Mouse (Mus musculus) midbrain, embryonic 12.5 days (tissue): Measurements from ENCODE around the gene Yap1. TPM values are rescaled to one million over a fixed set of nuclear protein-coding genes. Genes with fewer than 3 reads are reported as not detected.

Experiments used
- ATAC-seq: fragments of 200-750 bp; cut with Nextera tagmentation; 2 replicates; pipeline ENCODE4 v1.8.0; 2017; ENCODE audit warnings: low read depth, moderate TSS enrichment, moderate library complexity; ENCODE audit not compliant: low FRiP score
- H3K27ac ChIP-seq: fragments of 300-500 bp; sonication (generic); replicated peaks from 2 replicates; pipeline ENCODE4 v1.5.1; 2016; ENCODE audit warnings: mild to moderate bottlenecking
- H3K27me3 ChIP-seq: fragments of 300-500 bp; sonication (generic); 2 replicates; pipeline ENCODE4 v1.6.1; 2016; ENCODE audit warnings: mild to moderate bottlenecking
- H3K36me3 ChIP-seq: fragments of 300-500 bp; sonication (generic); 2 replicates; pipeline ENCODE4 v1.6.1; 2016
- H3K4me1 ChIP-seq: fragments of 300-500 bp; sonication (generic); 2 replicates; pipeline ENCODE4 v1.6.1; 2016
- H3K4me2 ChIP-seq: fragments of 300-500 bp; sonication (generic); replicated peaks from 2 replicates; pipeline ENCODE4 v1.6.1; 2016; ENCODE audit warnings: mild to moderate bottlenecking, moderate library complexity
- H3K4me3 ChIP-seq: fragments of 300-500 bp; sonication (generic); 2 replicates; pipeline ENCODE4 v1.5.1; 2016; ENCODE audit warnings: mild to moderate bottlenecking
- H3K9ac ChIP-seq: fragments of 300-500 bp; sonication (generic); replicated peaks from 2 replicates; pipeline ENCODE4 v1.6.1; 2016; ENCODE audit warnings: mild to moderate bottlenecking, moderate library complexity
- H3K9me3 ChIP-seq: fragments of 300-500 bp; sonication (generic); 2 replicates; pipeline ENCODE4 v1.6.1; 2016; ENCODE audit warnings: mild to moderate bottlenecking
- WGBS: fragments of 180-500 bp; shearing (Covaris S2); methylation state at CpG from one replicate; pipeline ENCODE4 v1.1.7; 2016; 5-methylcytosine and 5-hydroxymethylcytosine counted together
- polyA plus RNA-seq: library from polyadenylated mRNA; unstranded; fragments of >200 nt; fragmentation: Nextera tagmentation; extraction: Ambion mirVana; gene quantifications from 2 replicates; pipeline ENCODE4 v1.2.1, GENCODE M21; 2016

Gene Yap1
- polyA plus RNA-seq, 1 experiment from 2014 or later: 32.0 TPM

DNA sequence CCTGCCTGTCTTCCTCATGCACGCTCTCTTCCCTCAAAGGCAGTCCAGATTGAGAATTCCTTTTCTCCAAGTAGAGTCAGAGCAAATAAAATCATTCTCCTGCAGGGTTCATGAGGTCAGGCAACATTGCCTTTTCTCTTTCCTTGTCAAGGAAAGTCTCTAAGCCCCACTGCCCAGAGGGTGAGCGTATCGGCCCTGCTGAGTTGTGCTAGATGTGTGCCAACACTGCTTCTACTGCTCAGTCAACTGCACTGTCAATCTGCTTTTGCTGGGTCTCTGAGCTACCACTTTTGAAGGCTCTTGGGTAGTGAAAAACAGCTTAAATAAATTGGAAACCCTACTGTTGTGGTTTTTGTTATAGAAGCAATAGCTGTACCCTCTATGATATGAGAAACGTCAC, 56.5 kb downstream of the Yap1 start:
- Histone ChIP-seq H3K27me3 (no peaks in the 10 kb centered on the region), H3K27ac (no peak overlapping the region), H3K4me3 (no peak overlapping the region), H3K36me3 (peaks cover 26% of the 10 kb centered on the region), H3K4me1 (no peaks in the 10 kb centered on the region), H3K9ac (no peak overlapping the region), H3K4me2 (no peak overlapping the region), H3K9me3 (no peaks in the 10 kb centered on the region)
- WGBS: 91% methylated on average over 4 of the region's 4 CpGs
- no peak for ATAC-seq

DNA sequence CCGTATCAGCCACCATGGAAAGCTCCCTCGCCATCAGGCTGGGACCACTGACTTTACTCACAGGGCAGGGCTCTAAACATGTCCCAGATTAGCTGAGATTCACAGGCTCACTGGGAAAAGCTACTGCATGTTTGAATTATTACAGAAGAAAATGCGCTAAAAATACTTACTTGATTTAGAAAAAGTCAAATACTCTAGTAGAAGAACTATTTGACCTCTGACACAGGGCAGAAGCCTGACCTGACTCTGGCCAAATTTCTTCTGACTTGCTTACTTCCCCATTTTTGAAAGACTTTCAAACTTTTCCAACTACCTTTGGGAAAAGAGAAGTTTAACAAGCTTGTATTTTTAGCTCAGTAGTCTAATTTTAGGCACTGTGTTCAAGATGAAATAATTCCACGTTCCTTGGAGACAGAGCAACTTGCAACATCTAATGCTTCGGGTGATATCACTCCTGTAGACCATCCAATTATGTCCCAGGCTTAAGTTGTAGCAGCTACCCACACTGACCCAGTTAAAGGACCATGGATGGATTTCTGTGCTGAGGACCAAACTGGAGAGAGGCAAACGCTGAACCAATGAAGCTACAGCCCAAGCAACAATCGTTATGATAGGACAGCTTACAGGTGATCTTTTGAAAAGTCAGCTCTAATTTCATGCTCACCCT, 60.5 kb downstream of the Yap1 start:
- ATAC-seq: no peak
- Histone ChIP-seq H3K4me3 (no peak overlapping the region), H3K27ac (no peak overlapping the region), H3K9me3 (no peaks in the 10 kb centered on the region), H3K36me3 (peaks cover 26% of the 10 kb centered on the region), H3K9ac (no peak overlapping the region), H3K4me1 (no peaks in the 10 kb centered on the region), H3K27me3 (no peaks in the 10 kb centered on the region), H3K4me2 (no peak overlapping the region)
- WGBS: 92% methylated on average over 7 of the region's 7 CpGs

DNA sequence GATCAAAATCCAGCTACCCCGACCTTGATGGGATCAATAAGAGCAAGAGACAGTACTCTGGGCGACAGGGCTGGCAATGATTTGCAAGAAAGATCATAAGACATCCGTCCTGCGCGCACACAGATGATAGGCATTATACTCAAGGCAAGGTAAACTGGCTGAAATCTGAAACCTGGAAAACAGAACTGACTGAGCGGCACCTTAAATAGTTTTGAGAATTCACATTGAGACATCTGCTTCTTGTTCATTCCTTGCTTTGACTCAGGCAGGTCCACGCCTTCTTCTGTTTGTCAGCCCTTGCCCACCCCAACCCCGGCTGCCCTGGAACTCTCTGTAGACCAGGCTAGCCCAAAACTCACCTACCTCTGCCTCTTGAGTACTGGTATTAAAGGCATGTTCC, 61.7 kb downstream of the Yap1 start:
- Histone ChIP-seq H3K4me3 (no peak overlapping the region), H3K36me3 (peaks cover 30% of the 10 kb centered on the region), H3K9ac (no peak overlapping the region), H3K27ac (no peak overlapping the region), H3K4me1 (no peaks in the 10 kb centered on the region), H3K27me3 (no peaks in the 10 kb centered on the region), H3K4me2 (no peak overlapping the region), H3K9me3 (no peaks in the 10 kb centered on the region)
- 85% methylated on average over 8 of the region's 8 CpGs for WGBS
- ATAC-seq: no peak

DNA sequence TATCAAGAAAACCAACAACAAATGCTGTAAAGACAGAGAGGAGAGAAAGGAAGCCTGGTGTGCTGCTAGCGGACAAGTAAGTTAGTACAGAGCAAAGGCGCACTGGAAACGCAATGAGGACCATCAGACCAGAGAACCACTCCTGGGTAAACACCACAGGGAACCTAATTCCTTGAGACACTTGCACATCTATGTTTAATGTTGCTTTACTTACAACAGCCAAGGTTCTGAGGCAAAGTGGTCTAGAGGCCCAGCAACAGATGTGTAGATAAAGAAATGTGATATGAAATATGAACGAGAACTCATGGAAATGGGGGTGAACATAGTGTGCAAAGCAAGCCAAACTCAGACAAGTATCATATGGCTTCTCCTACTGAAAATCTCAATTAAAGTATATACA, 64.3 kb downstream of the Yap1 start:
- Histone ChIP-seq H3K27me3 (no peaks in the 10 kb centered on the region), H3K36me3 (peaks cover 44% of the 10 kb centered on the region), H3K9me3 (no peaks in the 10 kb centered on the region), H3K27ac (no peak overlapping the region), H3K9ac (no peak overlapping the region), H3K4me3 (no peak overlapping the region), H3K4me1 (no peaks in the 10 kb centered on the region), H3K4me2 (no peak overlapping the region)
- WGBS: 92% methylated on average over 4 of the region's 4 CpGs
- no peak for ATAC-seq

DNA sequence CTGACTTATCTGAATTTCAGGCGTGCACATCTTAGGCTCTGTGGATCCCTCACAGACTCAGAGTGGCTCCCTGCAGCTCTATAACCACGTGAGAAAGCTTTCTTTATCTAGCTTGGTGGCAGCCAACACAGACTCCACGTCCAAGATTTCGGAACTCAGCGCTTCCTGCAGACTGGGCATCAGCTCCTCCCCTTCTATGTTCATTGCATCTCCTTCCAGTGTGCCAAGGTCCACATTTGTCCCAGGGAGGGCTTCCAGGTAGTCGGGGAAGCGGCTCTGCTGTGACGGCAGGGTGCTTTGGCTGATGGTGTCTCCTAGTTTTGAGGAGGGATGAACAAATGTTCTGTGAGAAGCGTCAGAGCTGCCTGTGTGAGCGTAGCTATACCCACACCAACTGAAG, 70.0 kb downstream of the Yap1 start:
- H3K27ac ChIP-seq: no peak overlapping the region
- peaks cover 86% of the 10 kb centered on the region for H3K36me3 ChIP-seq
- H3K9ac ChIP-seq: no peak overlapping the region
- H3K9me3 ChIP-seq: peaks cover 14% of the 10 kb centered on the region
- no peak overlapping the region for H3K4me2 ChIP-seq
- H3K27me3 ChIP-seq: no peaks in the 10 kb centered on the region
- no peak for ATAC-seq
- H3K4me1 ChIP-seq: no peaks in the 10 kb centered on the region
- H3K4me3 ChIP-seq: no peak overlapping the region
- 95% methylated on average over 10 of the region's 10 CpGs for WGBS

DNA sequence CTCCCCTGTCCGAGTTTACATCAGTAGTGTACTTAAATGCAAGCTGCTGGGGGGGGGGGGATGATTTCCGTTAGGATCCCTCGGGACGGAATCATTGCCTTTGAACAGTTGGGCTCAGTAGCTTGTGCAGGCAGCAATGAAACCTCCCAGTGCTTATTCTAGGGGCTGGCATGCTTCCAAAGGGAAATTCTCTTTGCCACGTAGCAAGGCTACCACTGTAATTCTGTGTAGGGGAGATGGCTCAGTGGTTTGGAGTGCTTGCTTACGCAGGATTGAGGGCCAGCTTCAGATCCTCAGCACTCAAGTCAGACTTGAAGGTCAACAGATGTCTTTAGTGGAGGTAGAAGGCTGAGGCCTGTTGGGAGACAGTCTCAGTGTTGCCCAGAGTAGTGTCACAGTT, 74.8 kb downstream of the Yap1 start:
- H3K4me2 ChIP-seq: no peak overlapping the region
- H3K36me3 ChIP-seq: peaks cover 50% of the 10 kb centered on the region
- no peaks in the 10 kb centered on the region for H3K4me1 ChIP-seq
- H3K27me3 ChIP-seq: no peaks in the 10 kb centered on the region
- ATAC-seq: no peak
- H3K27ac ChIP-seq: no peak overlapping the region
- no peak overlapping the region for H3K9ac ChIP-seq
- H3K4me3 ChIP-seq: no peak overlapping the region
- peaks cover 14% of the 10 kb centered on the region for H3K9me3 ChIP-seq
- WGBS: 91% methylated on average over 6 of the region's 6 CpGs

DNA sequence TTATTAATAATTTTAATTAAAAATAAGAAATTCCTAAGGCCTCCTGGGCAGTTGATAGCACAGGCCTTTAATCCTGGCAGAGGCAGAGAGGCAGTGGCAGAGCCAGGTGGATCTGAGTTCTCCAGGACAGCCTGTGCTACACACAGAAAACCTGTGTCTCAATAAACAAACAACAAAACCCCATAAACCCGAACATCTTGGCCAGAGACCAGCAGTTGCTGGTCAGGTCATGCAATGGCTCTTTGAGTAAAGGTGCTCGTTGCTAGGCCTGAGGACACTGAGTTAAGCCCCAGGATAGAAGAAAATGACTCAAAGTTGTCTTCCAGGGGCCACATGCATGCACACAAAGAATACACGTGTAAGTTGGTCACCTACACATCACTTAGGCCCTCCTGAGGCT, 75.5 kb downstream of the Yap1 start:
- H3K36me3 ChIP-seq: peaks cover 43% of the 10 kb centered on the region

DNA sequence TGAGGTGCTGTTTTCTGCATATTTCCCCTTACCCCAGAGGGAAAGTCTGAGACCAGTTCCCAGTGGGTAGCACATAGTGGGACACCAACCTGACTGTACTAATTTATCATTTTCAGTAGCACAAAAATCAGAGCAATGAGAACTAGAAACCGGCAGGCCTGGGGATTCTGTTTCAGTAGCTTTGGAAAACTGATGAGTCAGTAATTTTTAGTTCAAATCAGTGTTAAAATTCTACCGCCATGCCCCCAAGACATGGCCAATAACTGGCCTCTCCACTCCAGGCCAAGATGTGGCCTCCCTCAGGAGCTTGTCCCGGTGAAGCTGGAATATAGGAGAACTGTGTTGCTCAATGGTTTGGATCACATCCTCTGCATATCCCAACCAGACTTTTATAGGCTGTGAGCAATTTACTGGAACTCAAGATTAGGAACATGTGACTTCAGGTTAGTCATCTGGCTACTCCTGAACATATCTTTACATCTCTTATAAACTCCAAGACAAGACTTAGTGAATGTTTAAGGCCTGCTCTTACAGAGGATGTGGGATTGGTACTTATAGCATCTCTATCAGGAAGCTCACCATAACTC, 76.1 kb downstream of the Yap1 start:
- Histone ChIP-seq H3K9ac (no peak overlapping the region), H3K4me1 (no peaks in the 10 kb centered on the region), H3K4me2 (no peak overlapping the region), H3K36me3 (peaks cover 39% of the 10 kb centered on the region), H3K27ac (no peak overlapping the region), H3K27me3 (no peaks in the 10 kb centered on the region), H3K4me3 (no peak overlapping the region), H3K9me3 (peaks cover 14% of the 10 kb centered on the region)
- 94% methylated on average over 3 of the region's 3 CpGs for WGBS
- ATAC-seq: no peak

More for the DNA sequence above, 75.5 kb downstream of the Yap1 start:
- ATAC-seq: no peak
- 94% methylated on average over 3 of the region's 3 CpGs for WGBS
- peaks cover 14% of the 10 kb centered on the region for H3K9me3 ChIP-seq
- no peak overlapping the region for H3K4me3 ChIP-seq
- no peaks in the 10 kb centered on the region for H3K27me3 ChIP-seq
- H3K4me2 ChIP-seq: no peak overlapping the region
- H3K4me1 ChIP-seq: no peaks in the 10 kb centered on the region
- H3K27ac ChIP-seq: no peak overlapping the region
- no peak overlapping the region for H3K9ac ChIP-seq

DNA sequence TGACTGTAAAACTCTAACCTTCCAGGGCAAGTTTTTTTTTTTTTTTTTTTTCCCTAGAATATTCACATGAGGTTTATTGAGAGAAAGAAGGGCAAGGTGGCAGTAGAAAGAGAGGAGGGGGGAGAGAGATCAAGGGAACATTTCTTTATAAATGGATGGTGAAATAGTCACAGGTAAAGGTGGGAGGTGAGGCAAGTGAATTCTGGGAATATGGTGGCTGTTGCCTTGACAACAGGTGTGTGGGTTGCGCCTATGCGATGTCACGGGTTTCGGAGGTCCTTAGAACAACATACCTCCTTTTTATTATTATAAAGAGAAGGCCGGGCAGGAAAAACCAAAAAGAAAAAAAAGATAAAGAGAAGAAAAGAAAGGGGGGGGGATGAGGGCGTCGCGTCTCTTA, 89.5 kb downstream of the Yap1 start:
- H3K4me2 ChIP-seq: peak overlapping the region; percentile 52
- H3K27me3 ChIP-seq: no peaks in the 10 kb centered on the region
- H3K27ac ChIP-seq: no peak overlapping the region
- no peak overlapping the region for H3K4me3 ChIP-seq
- no peaks in the 10 kb centered on the region for H3K9me3 ChIP-seq
- no peak overlapping the region for H3K9ac ChIP-seq
- peaks cover 4% of the 10 kb centered on the region; the same call in 1 of the 2 replicates for H3K4me1 ChIP-seq
- no peaks in the 10 kb centered on the region for H3K36me3 ChIP-seq
- peak; percentile 7; the same call in 1 of the 2 replicates for ATAC-seq
- 58% methylated on average over 8 of the region's 8 CpGs for WGBS

DNA sequence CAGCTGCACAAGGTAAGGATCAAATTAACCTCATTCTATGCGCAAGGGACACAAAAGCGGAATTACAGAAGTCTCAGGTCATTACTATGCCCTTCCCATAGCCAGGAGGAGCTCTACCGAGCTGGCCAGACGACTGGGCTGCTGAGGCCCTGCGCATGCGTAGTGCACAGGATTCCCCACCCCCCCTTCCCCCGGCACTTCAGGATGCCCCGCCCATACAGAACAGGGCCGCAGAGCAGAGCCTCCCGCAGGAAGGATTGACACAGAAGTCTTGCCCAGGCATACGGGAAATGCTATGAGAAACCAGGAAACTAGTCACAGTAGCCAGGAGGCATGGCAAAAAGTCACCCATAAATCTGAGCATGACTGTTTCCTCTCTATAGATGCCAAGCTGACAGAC, 89.9 kb downstream of the Yap1 start:
- peak; percentile 93 for ATAC-seq
- Histone ChIP-seq H3K9ac (no peak overlapping the region; the same call in 1 of the 2 replicates), H3K36me3 (no peaks in the 10 kb centered on the region), H3K4me3 (peak overlapping the region; percentile 26), H3K27me3 (no peaks in the 10 kb centered on the region), H3K4me2 (peak overlapping the region; percentile 52), H3K9me3 (no peaks in the 10 kb centered on the region), H3K27ac (no peak overlapping the region), H3K4me1 (peaks cover 4% of the 10 kb centered on the region; the same call in 1 of the 2 replicates)
- 3% methylated on average over 11 of the region's 11 CpGs for WGBS

DNA sequence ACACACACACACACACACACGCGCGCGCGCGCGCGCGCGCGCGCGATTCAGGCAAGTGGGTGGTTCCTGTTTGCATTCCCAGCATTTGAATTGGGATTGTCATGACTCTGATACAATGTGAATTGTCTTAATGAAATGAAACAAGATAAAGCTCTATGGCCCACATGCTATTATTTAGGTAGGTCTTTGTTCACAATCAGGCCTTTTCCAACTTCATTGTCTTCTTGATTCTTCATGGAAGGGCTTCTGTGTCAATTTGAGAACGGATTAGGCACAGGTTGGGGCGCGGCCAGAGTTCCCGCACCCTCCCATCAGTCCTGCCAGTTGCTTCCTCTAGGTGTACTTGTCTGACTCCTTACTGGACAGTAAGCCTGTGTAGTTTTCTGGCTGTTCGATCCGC, 90.4 kb downstream of the Yap1 start:
- peak; percentile 68 for ATAC-seq

DNA sequence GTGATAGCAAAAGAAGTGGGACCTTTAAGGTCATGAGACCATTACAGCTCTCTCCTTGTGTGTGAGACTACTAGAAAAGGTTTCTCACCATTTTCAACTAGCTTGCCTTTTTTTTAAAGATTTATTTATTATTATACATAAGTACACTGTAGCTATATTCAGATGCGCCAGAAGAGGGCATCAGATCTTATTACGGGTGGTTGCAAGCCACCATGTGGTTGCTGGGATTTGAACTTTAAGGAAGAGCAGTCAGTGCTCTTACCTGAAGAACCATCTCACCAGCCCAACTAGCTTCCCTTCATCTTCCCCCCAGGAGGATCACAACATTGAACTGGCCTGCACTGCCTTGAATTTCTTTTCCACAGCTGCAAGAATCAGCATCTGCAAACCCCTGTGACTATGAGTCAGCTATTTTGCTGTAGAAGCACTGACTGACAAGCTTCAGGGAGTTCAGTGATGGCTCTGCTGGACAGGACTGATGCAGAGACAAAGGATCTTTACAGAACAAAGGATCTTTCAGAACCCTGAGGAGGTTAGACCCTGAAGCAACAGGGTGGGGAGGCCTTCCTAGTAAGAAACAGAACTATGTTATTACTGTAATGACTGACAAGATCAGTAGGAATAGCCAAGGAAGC, 96.9 kb downstream of the Yap1 start:
- no peak overlapping the region for H3K9ac ChIP-seq
- no peak for ATAC-seq
- no peaks in the 10 kb centered on the region for H3K9me3 ChIP-seq
- no peaks in the 10 kb centered on the region for H3K4me1 ChIP-seq
- H3K4me3 ChIP-seq: no peak overlapping the region
- H3K4me2 ChIP-seq: no peak overlapping the region
- no peaks in the 10 kb centered on the region for H3K36me3 ChIP-seq
- no peak overlapping the region for H3K27ac ChIP-seq
- WGBS: 66% methylated on average over 2 of the region's 2 CpGs
- H3K27me3 ChIP-seq: no peaks in the 10 kb centered on the region

More for the DNA sequence above, 90.4 kb downstream of the Yap1 start:
- Histone ChIP-seq H3K9ac (no peak overlapping the region; the same call in 1 of the 2 replicates), H3K9me3 (no peaks in the 10 kb centered on the region), H3K4me2 (peak overlapping the region; percentile 52), H3K4me3 (peak overlapping the region; percentile 26), H3K36me3 (no peaks in the 10 kb centered on the region), H3K4me1 (peaks cover 4% of the 10 kb centered on the region; the same call in 1 of the 2 replicates), H3K27ac (no peak overlapping the region; the same call in 1 of the 2 replicates), H3K27me3 (no peaks in the 10 kb centered on the region)
- WGBS: 41% methylated on average over 19 of the region's 19 CpGs
